Mouse (Mus musculus) heart, embryonic 15.5 days (tissue): ENCODE measurements around the gene Lmntd1. TPM values are rescaled to one million over a fixed set of nuclear protein-coding genes. Genes with fewer than 3 reads are reported as not detected.
A peak's percentile ranks its signal among the peaks of the same experiment; 100 is the strongest.

Experiments used
- ATAC-seq: fragments of 200-750 bp; cut with Nextera tagmentation; replicated peaks from 2 replicates; pipeline ENCODE4 v1.8.0; 2017; ENCODE audit warnings: low read depth, moderate TSS enrichment; ENCODE audit not compliant: insufficient number of reproducible peaks, insufficient read depth, low FRiP score
- H3K27ac ChIP-seq: fragments of 300-500 bp; sonication (generic); 2 replicates; pipeline ENCODE4 v1.5.1; 2015; ENCODE audit warnings: mild to moderate bottlenecking, inconsistent platforms
- H3K27me3 ChIP-seq: fragments of 300-500 bp; sonication (generic); 2 replicates; pipeline ENCODE4 v1.6.1; 2015; ENCODE audit warnings: inconsistent platforms
- H3K36me3 ChIP-seq: fragments of 300-500 bp; sonication (generic); 2 replicates; pipeline ENCODE4 v1.6.1; 2015; ENCODE audit warnings: mild to moderate bottlenecking, inconsistent platforms
- H3K4me1 ChIP-seq: fragments of 300-500 bp; sonication (generic); replicated peaks from 2 replicates; pipeline ENCODE4 v1.6.1; 2015; ENCODE audit warnings: inconsistent platforms
- H3K4me2 ChIP-seq: fragments of 300-500 bp; sonication (generic); 2 replicates; pipeline ENCODE4 v1.6.1; 2015; ENCODE audit warnings: inconsistent platforms, mild to moderate bottlenecking, moderate library complexity
- H3K4me3 ChIP-seq: fragments of 300-500 bp; sonication (generic); 2 replicates; pipeline ENCODE4 v1.5.1; 2015; ENCODE audit warnings: mild to moderate bottlenecking, inconsistent platforms
- H3K9ac ChIP-seq: fragments of 300-500 bp; sonication (generic); 2 replicates; pipeline ENCODE4 v1.6.1; 2015; ENCODE audit warnings: mild to moderate bottlenecking, inconsistent platforms
- H3K9me3 ChIP-seq: fragments of 300-500 bp; sonication (generic); replicated peaks from 2 replicates; pipeline ENCODE4 v1.6.1; 2016; ENCODE audit warnings: inconsistent platforms
- WGBS: fragments of 180-500 bp; shearing (Covaris S2); methylation state at CpG from one replicate; pipeline ENCODE4 v1.1.7; 2015; ENCODE audit warnings: mixed read lengths; 5-methylcytosine and 5-hydroxymethylcytosine counted together
- polyA plus RNA-seq: library from polyadenylated mRNA; unstranded; fragments of >200 nt; fragmentation: Nextera tagmentation; extraction: Ambion mirVana; gene quantifications from 2 replicates; pipeline ENCODE4 v1.2.1, GENCODE M21; 2015

Lmntd1 gene
- polyA plus RNA-seq, 1 experiment from 2014 or later, result 12.5 TPM

GRCm38 (mm10) chr6:145522617-145523016, 91.5 kb downstream of the Lmntd1 start:
- 88% methylated on average over 12 of the region's 12 CpGs for WGBS
- no peak for ATAC-seq
- H3K27me3 ChIP-seq, result no peaks in the 10 kb centered on the region
- no peaks in the 10 kb centered on the region for H3K9me3 ChIP-seq
- no peaks in the 10 kb centered on the region for H3K36me3 ChIP-seq
- no peak overlapping the region for H3K4me3 ChIP-seq
- H3K27ac ChIP-seq, result no peak overlapping the region
- H3K4me2 ChIP-seq, result no peak overlapping the region
- no peaks in the 10 kb centered on the region for H3K4me1 ChIP-seq
- H3K9ac ChIP-seq, result no peak overlapping the region

GRCm38 (mm10) chr6:145517002-145517401, 97.1 kb downstream of the Lmntd1 start:
- H3K4me2 ChIP-seq, result no peak overlapping the region
- WGBS, result 54% methylated on average over 10 of the region's 10 CpGs

GRCm38 (mm10) chr6:145515859-145516581, 98.1 kb downstream of the Lmntd1 start:
- no peak overlapping the region for H3K9ac ChIP-seq
- WGBS, result 70% methylated on average over 10 of the region's 10 CpGs
- no peaks in the 10 kb centered on the region for H3K36me3 ChIP-seq
- no peak overlapping the region for H3K4me3 ChIP-seq
- H3K27me3 ChIP-seq, result no peaks in the 10 kb centered on the region
- ATAC-seq, result no peak
- no peak overlapping the region for H3K4me2 ChIP-seq
- H3K9me3 ChIP-seq, result no peaks in the 10 kb centered on the region
- no peak overlapping the region for H3K27ac ChIP-seq
- no peaks in the 10 kb centered on the region for H3K4me1 ChIP-seq

More at GRCm38 (mm10) chr6:145517002-145517401, 97.1 kb downstream of the Lmntd1 start:
- no peaks in the 10 kb centered on the region for H3K36me3 ChIP-seq
- no peaks in the 10 kb centered on the region for H3K27me3 ChIP-seq
- no peak overlapping the region for H3K9ac ChIP-seq
- H3K27ac ChIP-seq, result no peak overlapping the region
- no peak overlapping the region for H3K4me3 ChIP-seq
- no peaks in the 10 kb centered on the region for H3K4me1 ChIP-seq
- no peaks in the 10 kb centered on the region for H3K9me3 ChIP-seq
- no peak for ATAC-seq

- no peak overlapping the region for H3K4me3 ChIP-seq
- H3K36me3 ChIP-seq, result no peaks in the 10 kb centered on the region
- no peak for ATAC-seq
- WGBS, result 62% methylated on average over 8 of the region's 8 CpGs
- H3K27me3 ChIP-seq, result no peaks in the 10 kb centered on the region
- no peaks in the 10 kb centered on the region for H3K9me3 ChIP-seq
- H3K9ac ChIP-seq, result no peak overlapping the region
- no peaks in the 10 kb centered on the region for H3K4me1 ChIP-seq
- H3K4me2 ChIP-seq, result no peak overlapping the region
- H3K27ac ChIP-seq, result no peak overlapping the region
These were observed 102.9 kb downstream of the Lmntd1 start for GRCm38 (mm10) chr6:145511265-145511664.

GRCm38 (mm10) chr6:145508828-145509227, 105.3 kb downstream of the Lmntd1 start:
- Histone ChIP-seq H3K27ac (no peak overlapping the region), H3K27me3 (no peaks in the 10 kb centered on the region), H3K9me3 (no peaks in the 10 kb centered on the region), H3K9ac (no peak overlapping the region), H3K4me3 (no peak overlapping the region), H3K4me2 (no peak overlapping the region), H3K4me1 (no peaks in the 10 kb centered on the region), H3K36me3 (no peaks in the 10 kb centered on the region)
- no peak for ATAC-seq
- 81% methylated on average over 12 of the region's 12 CpGs for WGBS

- no peak for ATAC-seq
- Histone ChIP-seq H3K4me2 (no peak overlapping the region), H3K9ac (no peak overlapping the region), H3K36me3 (no peaks in the 10 kb centered on the region), H3K4me1 (no peaks in the 10 kb centered on the region), H3K27ac (no peak overlapping the region), H3K27me3 (no peaks in the 10 kb centered on the region), H3K4me3 (no peak overlapping the region), H3K9me3 (no peaks in the 10 kb centered on the region)
- 88% methylated on average over 7 of the region's 7 CpGs for WGBS
These were observed 112.4 kb downstream of the Lmntd1 start for GRCm38 (mm10) chr6:145501751-145502150.

GRCm38 (mm10) chr6:145499574-145500546, 114.3 kb downstream of the Lmntd1 start:
- no peaks in the 10 kb centered on the region for H3K9me3 ChIP-seq
- 76% methylated on average over 19 of the region's 19 CpGs for WGBS

GRCm38 (mm10) chr6:145495731-145496130, 118.4 kb downstream of the Lmntd1 start:
- ATAC-seq, result no peak
- 64% methylated on average over 7 of the region's 7 CpGs for WGBS
- Histone ChIP-seq H3K4me1 (no peaks in the 10 kb centered on the region), H3K27me3 (no peaks in the 10 kb centered on the region), H3K4me2 (no peak overlapping the region), H3K36me3 (no peaks in the 10 kb centered on the region), H3K9me3 (no peaks in the 10 kb centered on the region), H3K4me3 (no peak overlapping the region), H3K9ac (no peak overlapping the region), H3K27ac (no peak overlapping the region)

More at GRCm38 (mm10) chr6:145499574-145500546, 114.3 kb downstream of the Lmntd1 start:
- Histone ChIP-seq H3K4me2 (no peak overlapping the region), H3K4me1 (no peaks in the 10 kb centered on the region), H3K9ac (no peak overlapping the region), H3K36me3 (no peaks in the 10 kb centered on the region), H3K4me3 (no peak overlapping the region), H3K27me3 (no peaks in the 10 kb centered on the region), H3K27ac (no peak overlapping the region)
- no peak for ATAC-seq

GRCm38 (mm10) chr6:145488251-145488650, 125.9 kb downstream of the Lmntd1 start:
- 71% methylated on average over 2 of the region's 2 CpGs for WGBS
- Histone ChIP-seq H3K4me2 (no peak overlapping the region), H3K36me3 (no peaks in the 10 kb centered on the region), H3K9ac (no peak overlapping the region), H3K4me1 (peaks cover 14% of the 10 kb centered on the region; the same call in 1 of the 2 replicates), H3K4me3 (no peak overlapping the region), H3K27ac (no peak overlapping the region), H3K9me3 (no peaks in the 10 kb centered on the region), H3K27me3 (no peaks in the 10 kb centered on the region)
- ATAC-seq, result no peak

GRCm38 (mm10) chr6:145485986-145486605, 128.0 kb downstream of the Lmntd1 start:
- Histone ChIP-seq H3K9ac (no peak overlapping the region), H3K4me3 (no peak overlapping the region), H3K27ac (peak overlapping the region; percentile 11; the same call in 1 of the 2 replicates), H3K4me1 (peaks cover 31% of the 10 kb centered on the region), H3K27me3 (no peaks in the 10 kb centered on the region), H3K36me3 (no peaks in the 10 kb centered on the region), H3K4me2 (no peak overlapping the region), H3K9me3 (no peaks in the 10 kb centered on the region)
- 40% methylated on average over 12 of the region's 12 CpGs for WGBS
- ATAC-seq, result no peak

GRCm38 (mm10) chr6:145483318-145483674, 130.8 kb downstream of the Lmntd1 start:
- Histone ChIP-seq H3K4me2 (no peak overlapping the region), H3K9ac (no peak overlapping the region), H3K27ac (peak overlapping the region; percentile 65), H3K36me3 (no peaks in the 10 kb centered on the region), H3K4me3 (no peak overlapping the region), H3K27me3 (no peaks in the 10 kb centered on the region), H3K9me3 (no peaks in the 10 kb centered on the region), H3K4me1 (peaks cover 34% of the 10 kb centered on the region)
- WGBS, result 46% methylated on average over 5 of the region's 5 CpGs
- ATAC-seq, result no peak
